Mouse (Mus musculus) kidney, embryonic 14.5 days (tissue): Measurements from ENCODE around the gene Slc7a7. TPM values are rescaled to one million over a fixed set of nuclear protein-coding genes. Genes with fewer than 3 reads are reported as not detected.
A peak's percentile ranks its signal among the peaks of the same experiment; 100 is the strongest.

Source experiments
- ATAC-seq: fragments of 200-750 bp; cut with Nextera tagmentation; 2 replicates; pipeline ENCODE4 v1.8.0; 2017; ENCODE audit warnings: moderate number of reproducible peaks, mild to moderate bottlenecking, moderate TSS enrichment, moderate library complexity; ENCODE audit not compliant: low FRiP score, low TSS enrichment
- H3K27ac ChIP-seq: fragments of 300-500 bp; sonication (generic); 2 replicates; pipeline ENCODE4 v1.5.1; 2014; ENCODE audit warnings: low read depth, mild to moderate bottlenecking, low read length, moderate library complexity, mixed read lengths
- H3K27me3 ChIP-seq: fragments of 300-500 bp; sonication (generic); 2 replicates; pipeline ENCODE4 v1.6.1; 2014; ENCODE audit warnings: mild to moderate bottlenecking, low read length; ENCODE audit not compliant: control insufficient read depth, insufficient read depth
- H3K36me3 ChIP-seq: fragments of 300-500 bp; sonication (generic); 2 replicates; pipeline ENCODE4 v1.6.1; 2014; ENCODE audit warnings: low read length, mixed read lengths; ENCODE audit not compliant: control insufficient read depth, insufficient read depth
- H3K4me1 ChIP-seq: fragments of 300-500 bp; sonication (generic); 2 replicates; pipeline ENCODE4 v1.6.1; 2014; ENCODE audit warnings: low read length, mixed read lengths; ENCODE audit not compliant: control insufficient read depth, insufficient read depth
- H3K4me2 ChIP-seq: fragments of 300-500 bp; sonication (generic); replicated peaks from 2 replicates; pipeline ENCODE4 v1.6.1; 2014; ENCODE audit warnings: low read depth, mild to moderate bottlenecking, low read length
- H3K4me3 ChIP-seq: fragments of 300-500 bp; sonication (generic); 2 replicates; pipeline ENCODE4 v1.5.1; 2014; ENCODE audit warnings: mild to moderate bottlenecking, low read length
- H3K9ac ChIP-seq: fragments of 300-500 bp; sonication (generic); 2 replicates; pipeline ENCODE4 v1.6.1; 2014; ENCODE audit warnings: low read depth, mild to moderate bottlenecking, low read length, moderate library complexity
- H3K9me3 ChIP-seq: fragments of 300-500 bp; sonication (generic); 2 replicates; pipeline ENCODE4 v1.6.1; 2016; ENCODE audit warnings: low read length; ENCODE audit not compliant: control insufficient read depth
- WGBS: fragments of 180-500 bp; shearing (Covaris S2); extraction: QIAGEN DNeasy Blood & Tissue Kit; methylation state at CpG from one replicate; pipeline ENCODE4 v1.1.7; 2014; 5-methylcytosine and 5-hydroxymethylcytosine counted together
- polyA plus RNA-seq: library from polyadenylated mRNA; unstranded; fragments of >200 nt; fragmentation: Nextera tagmentation; extraction: Ambion mirVana; gene quantifications from 2 replicates; pipeline ENCODE4 v1.2.1, GENCODE M21; 2014

Slc7a7 gene
- polyA plus RNA-seq, 1 experiment from 2014 or later: 9.6 TPM

- 57% methylated on average over 25 of the region's 25 CpGs for WGBS
- Histone ChIP-seq H3K4me3 (peak overlapping the region; percentile 8; the same call in 1 of the 2 replicates), H3K4me1 (peaks cover 29% of the 10 kb centered on the region), H3K27me3 (no peaks in the 10 kb centered on the region), H3K4me2 (peak overlapping the region; percentile 25; the same call in 1 of the 2 replicates), H3K9me3 (no peaks in the 10 kb centered on the region), H3K27ac (no peak overlapping the region; the same call in 1 of the 2 replicates), H3K36me3 (no peaks in the 10 kb centered on the region), H3K9ac (no peak overlapping the region)
- ATAC-seq: peak; percentile 36
Measured at GRCm38 (mm10) chr14:54408336-54409056, 9.1 kb downstream of the Slc7a7 start.

- no peak overlapping the region for H3K9ac ChIP-seq
- 0 out of 2 replicates have a peak, but pooled peaks cover 7% of the 10 kb centered on the region for H3K4me1 ChIP-seq
- ATAC-seq: no peak
- H3K36me3 ChIP-seq: no peaks in the 10 kb centered on the region
- no peak overlapping the region for H3K4me2 ChIP-seq
- H3K27ac ChIP-seq: no peak overlapping the region; the same call in 1 of the 2 replicates
- no peak overlapping the region for H3K4me3 ChIP-seq
- WGBS: 24% methylated on average over 3 of the region's 3 CpGs
- no peaks in the 10 kb centered on the region for H3K27me3 ChIP-seq
- H3K9me3 ChIP-seq: no peaks in the 10 kb centered on the region
Measured at GRCm38 (mm10) chr14:54401723-54402122, 15.9 kb downstream of the Slc7a7 start.

GRCm38 (mm10) chr14:54398921-54399382 lies 18.6 kb downstream of the Slc7a7 start:
- Histone ChIP-seq H3K36me3 (no peaks in the 10 kb centered on the region), H3K27me3 (no peaks in the 10 kb centered on the region), H3K4me2 (no peak overlapping the region), H3K4me1 (0 out of 2 replicates have a peak, but pooled peaks cover 4% of the 10 kb centered on the region), H3K4me3 (no peak overlapping the region), H3K27ac (peak overlapping the region; percentile 63; the same call in 1 of the 2 replicates), H3K9ac (no peak overlapping the region), H3K9me3 (no peaks in the 10 kb centered on the region)
- ATAC-seq: peak; percentile 89
- 13% methylated on average over 8 of the region's 8 CpGs for WGBS

GRCm38 (mm10) chr14:54398528-54398916 lies 19.1 kb downstream of the Slc7a7 start:
- no peaks in the 10 kb centered on the region for H3K27me3 ChIP-seq
- H3K36me3 ChIP-seq: no peaks in the 10 kb centered on the region
- no peak overlapping the region for H3K4me3 ChIP-seq
- no peak for ATAC-seq
- H3K27ac ChIP-seq: peak overlapping the region; percentile 3; the same call in 1 of the 2 replicates
- H3K9me3 ChIP-seq: no peaks in the 10 kb centered on the region
- no peak overlapping the region for H3K9ac ChIP-seq
- H3K4me1 ChIP-seq: 0 out of 2 replicates have a peak, but pooled peaks cover 4% of the 10 kb centered on the region
- no peak overlapping the region for H3K4me2 ChIP-seq
- 20% methylated on average over 7 of the region's 7 CpGs for WGBS

GRCm38 (mm10) chr14:54397872-54398527 lies 19.6 kb downstream of the Slc7a7 start:
- H3K4me1 ChIP-seq: 0 out of 2 replicates have a peak, but pooled peaks cover 4% of the 10 kb centered on the region
- whole genome bisulfite sequencing: 50% methylated on average over 7 of the region's 7 CpGs
- H3K27ac ChIP-seq: peak overlapping the region; percentile 3; the same call in 1 of the 2 replicates

GRCm38 (mm10) chr14:54396685-54397084 lies 20.9 kb downstream of the Slc7a7 start:
- H3K36me3 ChIP-seq: no peaks in the 10 kb centered on the region
- 82% methylated on average over 7 of the region's 7 CpGs for WGBS
- no peak overlapping the region for H3K9ac ChIP-seq
- no peaks in the 10 kb centered on the region for H3K9me3 ChIP-seq
- H3K4me1 ChIP-seq: 0 out of 2 replicates have a peak, but pooled peaks cover 4% of the 10 kb centered on the region
- H3K4me2 ChIP-seq: no peak overlapping the region
- H3K4me3 ChIP-seq: no peak overlapping the region
- no peak for ATAC-seq
- no peak overlapping the region for H3K27ac ChIP-seq
- H3K27me3 ChIP-seq: no peaks in the 10 kb centered on the region

More at GRCm38 (mm10) chr14:54397872-54398527, 19.6 kb downstream of the Slc7a7 start:
- no peak overlapping the region for H3K9ac ChIP-seq
- 0 out of 2 replicates have a peak, but pooled peaks have one; percentile 1 for ATAC-seq
- no peaks in the 10 kb centered on the region for H3K36me3 ChIP-seq
- no peaks in the 10 kb centered on the region for H3K9me3 ChIP-seq
- H3K4me3 ChIP-seq: no peak overlapping the region
- no peak overlapping the region for H3K4me2 ChIP-seq
- H3K27me3 ChIP-seq: no peaks in the 10 kb centered on the region

GRCm38 (mm10) chr14:54394309-54394708 lies 23.3 kb downstream of the Slc7a7 start:
- Histone ChIP-seq H3K4me3 (no peak overlapping the region), H3K4me1 (0 out of 2 replicates have a peak, but pooled peaks cover 4% of the 10 kb centered on the region), H3K9me3 (no peaks in the 10 kb centered on the region), H3K4me2 (no peak overlapping the region), H3K27ac (no peak overlapping the region), H3K36me3 (no peaks in the 10 kb centered on the region), H3K27me3 (no peaks in the 10 kb centered on the region), H3K9ac (no peak overlapping the region)
- no peak for ATAC-seq

GRCm38 (mm10) chr14:54393794-54394193 lies 23.8 kb downstream of the Slc7a7 start:
- Histone ChIP-seq H3K4me3 (no peak overlapping the region), H3K4me2 (no peak overlapping the region), H3K36me3 (no peaks in the 10 kb centered on the region), H3K27ac (no peak overlapping the region), H3K9ac (no peak overlapping the region), H3K9me3 (no peaks in the 10 kb centered on the region), H3K27me3 (no peaks in the 10 kb centered on the region), H3K4me1 (0 out of 2 replicates have a peak, but pooled peaks cover 4% of the 10 kb centered on the region)
- WGBS: 71% methylated on average over 3 of the region's 3 CpGs
- ATAC-seq: no peak

GRCm38 (mm10) chr14:54390843-54391242 lies 26.7 kb downstream of the Slc7a7 start:
- Histone ChIP-seq H3K27me3 (no peaks in the 10 kb centered on the region), H3K4me1 (peaks cover 20% of the 10 kb centered on the region), H3K36me3 (no peaks in the 10 kb centered on the region), H3K9me3 (no peaks in the 10 kb centered on the region), H3K4me2 (no peak overlapping the region), H3K9ac (no peak overlapping the region), H3K4me3 (no peak overlapping the region), H3K27ac (no peak overlapping the region)
- 44% methylated on average over 6 of the region's 6 CpGs for WGBS
- no peak for ATAC-seq
